ENCODE assay signal across 9 mouse cellular contexts in genomic region chr7:130262528-130263232, GRCm38 (mm10).
DNase-seq lines count a peak whose midpoint lies in the region; ATAC-seq and TF ChIP-seq lines count a peak whose summit lies in the region.
"Had no signal": no experiment of that assay in that cellular context is flagged by ENCODE, and none has a peak within 500 bp of the region (broad histone marks: within the 10 kb centered on the region; RNA-seq: fewer than 3 reads in every experiment).

No protein-coding gene starts in this region.

- no peaks in the 10 kb centered on the region for H3K79me2 ChIP-seq in myocyte (ENCODE audit: control insufficient read depth, insufficient read depth)

- peaks cover 17% of the 10 kb centered on the region for H3K36me3 ChIP-seq in kidney, embryonic 15.5 days
- H3K36me3 ChIP-seq in embryonic facial prominence, embryonic 14.5 days (ENCODE audit: control insufficient read depth, insufficient read depth, low read length) = peaks cover 14% of the 10 kb centered on the region
- H3K36me3 ChIP-seq in intestine, embryonic 14.5 days (ENCODE audit: control insufficient read depth, insufficient read depth, low read length) = peaks cover 21% of the 10 kb centered on the region
- H3K36me3 ChIP-seq in myocyte (ENCODE audit: control insufficient read depth, insufficient read depth) = no peaks in the 10 kb centered on the region

- ATAC-seq in kidney, embryonic 15.5 days (replicated peaks; ENCODE audit: low FRiP score) = no peak
- ATAC-seq in embryonic facial prominence, embryonic 14.5 days (ENCODE audit: low read depth) = no peak
- no peak for ATAC-seq in intestine, embryonic 14.5 days (replicated peaks; ENCODE audit: low FRiP score, low TSS enrichment, low read depth)

- H3K27ac ChIP-seq in kidney, embryonic 15.5 days = peak overlapping the region; percentile 94
- peak overlapping the region; percentile 93 for H3K27ac ChIP-seq in embryonic facial prominence, embryonic 14.5 days (replicated peaks; ENCODE audit: low read depth, low read length)
- peak overlapping the region; percentile 92; the same call in 1 of the 2 replicates for H3K27ac ChIP-seq in intestine, embryonic 14.5 days (ENCODE audit: low read depth)
- H3K27ac ChIP-seq: liver, embryonic 14.5 days had no signal

- peak overlapping the region; percentile 81 for H3K4me3 ChIP-seq in kidney, embryonic 15.5 days (replicated peaks)
- peak overlapping the region; percentile 79 for H3K4me3 ChIP-seq in embryonic facial prominence, embryonic 14.5 days (ENCODE audit: low read depth, low read length)
- peak overlapping the region; percentile 94 for H3K4me3 ChIP-seq in intestine, embryonic 14.5 days (ENCODE audit: low read depth, low read length)
- H3K4me3 ChIP-seq in myocyte = no peak overlapping the region

- H3ac ChIP-seq in myocyte (ENCODE audit: control insufficient read depth, insufficient read length) = no peak overlapping the region

- H3K4me1 ChIP-seq in kidney, embryonic 15.5 days = peaks cover 74% of the 10 kb centered on the region
- peaks cover 38% of the 10 kb centered on the region for H3K4me1 ChIP-seq in embryonic facial prominence, embryonic 14.5 days (ENCODE audit: control insufficient read depth, insufficient read depth, low read length)
- peaks cover 43% of the 10 kb centered on the region for H3K4me1 ChIP-seq in intestine, embryonic 14.5 days (replicated peaks; ENCODE audit: control insufficient read depth, insufficient read depth, low read length)

- no peaks in the 10 kb centered on the region for H3K27me3 ChIP-seq in kidney, embryonic 15.5 days
- no peaks in the 10 kb centered on the region for H3K27me3 ChIP-seq in embryonic facial prominence, embryonic 14.5 days (replicated peaks; ENCODE audit: control insufficient read depth, insufficient read depth, low read length)
- H3K27me3 ChIP-seq in intestine, embryonic 14.5 days (replicated peaks; ENCODE audit: control insufficient read depth, insufficient read depth, low read length) = no peaks in the 10 kb centered on the region
- peaks cover 18% of the 10 kb centered on the region for H3K27me3 ChIP-seq in myocyte (ENCODE audit: control insufficient read depth, insufficient read depth, insufficient read length)

- H3K9ac ChIP-seq in kidney, embryonic 15.5 days = peak overlapping the region; percentile 82
- peak overlapping the region; percentile 94 for H3K9ac ChIP-seq in embryonic facial prominence, embryonic 14.5 days (ENCODE audit: low read depth, low read length)
- peak overlapping the region; percentile 86 for H3K9ac ChIP-seq in intestine, embryonic 14.5 days (ENCODE audit: low read length)
- H3K9ac ChIP-seq: liver, embryonic 14.5 days had no signal

- H3K9me3 ChIP-seq in kidney, embryonic 15.5 days (replicated peaks) = no peaks in the 10 kb centered on the region
- H3K9me3 ChIP-seq in embryonic facial prominence, embryonic 14.5 days (ENCODE audit: control insufficient read depth, low read length) = no peaks in the 10 kb centered on the region
- H3K9me3 ChIP-seq in intestine, embryonic 14.5 days (ENCODE audit: control insufficient read depth, low read length) = no peaks in the 10 kb centered on the region

- H3K4me2 ChIP-seq in kidney, embryonic 15.5 days = peak overlapping the region; percentile 86
- H3K4me2 ChIP-seq in embryonic facial prominence, embryonic 14.5 days (ENCODE audit: low read depth, low read length) = peak overlapping the region; percentile 78
- H3K4me2 ChIP-seq in intestine, embryonic 14.5 days (ENCODE audit: low read length) = peak overlapping the region; percentile 79
- H3K4me2 ChIP-seq in myocyte (ENCODE audit: low read depth) = peak overlapping the region; percentile 34

- DNase-seq in kidney, adult 11 months = no peak
- DNase-seq in embryonic facial prominence, embryonic 14.5 days (ENCODE audit: low spot score) = no peak
- DNase-seq in intestine, embryonic 14.5 days (ENCODE audit: low spot score) = no peak
- no peak for DNase-seq in urinary bladder, adult 18-20 months (ENCODE audit: low spot score in 2 of 2)
- no peak for DNase-seq in cerebellum, postnatal 10 days
- DNase-seq in embryo, embryonic 9.5 days (ENCODE audit: extremely low spot score) = no peak

- no peak for TF ChIP-seq POLR2A in myocyte (IDR thresholded peaks at IDR 0.05; ENCODE audit: insufficient read length, low read depth)

- WGBS in kidney, embryonic 15.5 days = 28% methylated on average over 17 of the region's 17 CpGs
- 17% methylated on average over 17 of the region's 17 CpGs for WGBS in embryonic facial prominence, embryonic 14.5 days
- WGBS in intestine, embryonic 14.5 days = 19% methylated on average over 17 of the region's 17 CpGs

TF ChIP-seq in myocyte, 11 proteins besides CTCF, POLR2A, EP300 and RAD21:
- TF ChIP-seq POLR2AphosphoS2 (IDR thresholded peaks at IDR 0.05; ENCODE audit: insufficient read length, low read depth) = no peak

Comparison
In these comparisons a context has a peak if more than half of its experiments do, and no peak if none do; other contexts are left out.
1. H3K4me2 ChIP-seq: peak in every context shown above with its lines; median percentile 86 in kidney, embryonic 15.5 days; 79 in intestine, embryonic 14.5 days; 78 in embryonic facial prominence, embryonic 14.5 days; 34 in myocyte.